Mouse (Mus musculus): ENCODE data around the gene Zpbp. TPM values are rescaled to one million over a fixed set of nuclear protein-coding genes. Genes with fewer than 3 reads are reported as not detected.
A peak's percentile ranks its signal among the peaks of the same experiment; 100 is the strongest.

Zpbp gene
- total RNA-seq (2021), result under 1 TPM; 0.17 to 0.21 TPM
- polyA plus RNA-seq (2012; rRNA removed), result 0.11 and 0.25 TPM in 2 replicates
- long read RNA-seq, result 0 reads

GRCm38 (mm10) chr11:11461635-11462560 is at the start of gene Zpbp, which contains the start of gene Spata48:
Gene Zpbp, minus strand, starts transcription at chr11:11462408.
Gene Spata48, plus strand, starts transcription at chr11:11462094.
- DNase-seq, result peak; percentile 90

GRCm38 (mm10) chr11:11509413-11509812 is 47.2 kb upstream of the Zpbp start:
- DNase-seq, result no peak

GRCm38 (mm10) chr11:11506187-11506586 is 44.0 kb upstream of the Zpbp start:
- no peak for DNase-seq

- DNase-seq, result no peak
These were observed 37.7 kb upstream of the Zpbp start for GRCm38 (mm10) chr11:11499944-11500343.

DNA sequence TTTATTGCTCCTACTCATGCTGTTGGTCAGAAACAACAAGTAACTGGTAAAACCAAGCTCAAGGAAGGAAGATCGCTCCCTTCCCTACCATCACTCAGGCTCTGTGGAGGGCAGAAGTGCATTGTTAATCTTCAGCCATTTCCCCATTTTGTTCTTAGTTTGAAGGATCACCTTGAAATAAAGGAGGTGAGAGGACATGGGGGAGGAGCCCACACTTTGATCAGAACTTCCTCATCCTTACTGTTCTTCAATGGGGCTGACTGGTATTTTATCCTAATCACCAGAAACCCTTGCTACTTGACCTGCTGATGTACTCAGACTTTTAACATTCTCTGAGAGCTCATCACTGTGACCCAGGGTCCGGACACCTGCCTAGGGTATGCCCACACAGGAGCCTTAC is 33.5 kb upstream of the Zpbp start:
- no peak for DNase-seq

DNA sequence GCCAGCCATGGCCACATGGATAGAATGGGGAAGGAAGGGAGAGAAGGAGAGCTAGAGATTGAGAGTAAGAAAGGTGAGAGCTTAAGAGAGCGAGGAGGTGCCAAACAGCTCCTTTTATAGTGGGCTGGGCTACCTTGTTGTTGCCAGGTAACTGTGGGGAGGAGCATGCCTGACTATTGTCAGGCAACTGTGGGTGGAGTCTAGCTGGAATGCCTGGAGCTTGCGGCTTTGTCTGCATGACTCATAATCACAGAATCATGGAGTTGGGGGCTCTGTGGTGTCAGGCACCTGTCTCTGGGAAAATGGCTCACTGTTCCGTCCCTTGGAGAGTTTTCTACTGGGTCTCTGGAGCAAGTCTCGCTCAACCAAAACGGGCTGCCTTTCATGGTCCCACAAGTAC is 29.8 kb upstream of the Zpbp start:
- DNase-seq, result no peak

- no peak for DNase-seq
These were observed 22.2 kb upstream of the Zpbp start for GRCm38 (mm10) chr11:11484378-11484777.

DNA sequence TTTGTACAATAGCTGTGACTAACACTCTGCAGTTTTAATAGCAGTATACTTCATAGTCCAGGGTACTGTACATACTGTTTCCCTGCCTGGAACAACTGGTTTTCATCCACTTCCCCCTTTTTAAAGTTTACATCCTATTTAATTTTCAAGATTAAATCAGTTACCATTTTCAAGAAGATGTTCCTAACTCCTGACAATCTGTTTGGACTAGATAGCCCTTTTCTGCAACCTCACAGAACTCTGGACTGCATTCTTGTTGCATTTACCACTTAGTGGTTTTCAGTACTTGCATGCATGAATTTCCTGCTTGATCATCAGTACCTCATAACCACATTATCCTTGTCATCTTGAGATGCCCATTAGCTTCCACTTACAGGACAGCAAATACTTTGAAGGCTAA is 6.7 kb upstream of the Zpbp start:
- no peak for DNase-seq

GRCm38 (mm10) chr11:11462561-11462890 is 318 bp upstream of the Zpbp start:
- no peak for DNase-seq

- DNase-seq, result peak; percentile 2
These were observed 7.2 kb downstream of the Zpbp start for GRCm38 (mm10) chr11:11455037-11455436.

DNA sequence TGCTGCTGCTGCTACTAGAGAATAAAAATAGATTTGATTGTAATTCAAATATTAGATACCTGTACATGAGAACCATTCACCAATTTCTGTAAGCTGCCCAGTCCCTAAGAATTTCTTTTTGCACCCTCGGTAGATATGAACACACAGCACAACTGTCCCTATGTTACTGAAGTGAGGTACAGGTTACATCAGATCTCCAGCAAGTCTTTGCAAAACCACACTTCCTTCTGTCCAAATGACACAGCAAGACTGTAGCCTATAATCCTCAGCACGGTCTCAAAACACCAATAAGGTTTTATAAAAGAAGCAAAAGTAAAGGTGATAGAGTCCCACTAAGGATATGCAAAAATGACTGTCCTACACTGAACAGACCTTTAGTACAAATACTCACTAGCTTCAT is 44.9 kb downstream of the Zpbp start:
- DNase-seq, result no peak

- DNase-seq, result no peak
These were observed 48.0 kb downstream of the Zpbp start for GRCm38 (mm10) chr11:11414188-11414587.

GRCm38 (mm10) chr11:11394686-11395085 is 67.5 kb downstream of the Zpbp start:
- DNase-seq, result no peak

DNA sequence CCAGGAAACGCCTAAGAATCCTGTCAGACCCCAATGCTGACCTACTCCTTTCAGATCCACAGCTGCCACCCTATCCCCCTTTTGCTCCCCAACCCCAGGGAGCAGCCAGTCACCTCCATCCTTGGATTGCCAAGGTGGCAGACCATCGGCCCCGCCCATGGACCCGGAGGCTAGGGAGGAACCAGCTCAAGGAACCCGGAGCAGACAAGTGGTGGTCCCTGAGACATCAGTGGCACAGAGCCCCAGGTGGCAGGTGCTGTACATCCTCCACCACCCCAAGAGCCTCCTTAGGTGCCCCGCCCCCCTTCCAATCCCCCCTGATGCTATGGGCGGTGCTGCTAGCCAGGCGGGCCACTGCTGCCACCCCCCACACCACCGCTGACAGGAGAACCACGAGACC is 69.0 kb downstream of the Zpbp start:
- no peak for DNase-seq

- no peak for DNase-seq
These were observed 90.9 kb downstream of the Zpbp start for GRCm38 (mm10) chr11:11371305-11371704.

DNA sequence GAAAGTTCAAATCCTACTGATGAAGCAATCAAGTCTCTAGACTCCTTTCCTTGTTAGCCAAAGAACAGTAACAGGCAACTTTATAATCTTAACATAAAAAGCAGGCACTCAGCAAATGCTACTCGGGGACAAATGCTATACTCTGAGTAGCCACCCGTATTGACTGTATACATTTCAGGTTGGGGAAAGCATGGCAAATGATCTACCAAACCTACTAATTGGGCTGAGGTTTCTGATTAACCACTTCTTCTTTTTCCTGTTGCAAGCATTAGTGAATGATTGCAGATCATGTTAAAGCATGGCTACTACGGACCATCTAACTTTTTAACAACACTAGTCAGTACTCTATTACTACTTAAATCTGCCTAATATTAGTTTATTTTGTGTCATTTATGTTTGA is 178.7 kb downstream of the Zpbp start:
- DNase-seq, result no peak

DNA sequence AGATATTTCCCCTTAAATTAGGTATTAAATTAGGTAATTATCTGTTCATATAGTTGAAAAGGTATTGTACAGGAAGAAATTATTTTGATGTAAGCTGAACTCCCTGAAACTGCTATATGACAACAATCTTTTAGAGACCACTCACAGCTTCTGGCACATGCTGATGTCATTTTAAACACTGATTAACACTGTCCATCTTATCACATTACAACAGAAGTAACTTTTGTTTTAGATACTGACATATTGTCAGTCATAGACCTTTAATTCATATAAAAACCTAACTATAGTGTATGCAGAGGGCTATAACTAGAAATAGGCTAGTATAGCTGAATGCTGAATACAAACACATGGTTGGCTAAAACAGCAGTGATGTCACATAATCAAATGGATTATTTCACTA is 182.1 kb downstream of the Zpbp start:
- no peak for DNase-seq

GRCm38 (mm10) chr11:11257348-11257747 is 204.9 kb downstream of the Zpbp start:
- DNase-seq, result peak; percentile 7

- DNase-seq, result no peak
These were observed 219.4 kb downstream of the Zpbp start for GRCm38 (mm10) chr11:11242694-11243377.

GRCm38 (mm10) chr11:11239346-11239745 is 222.9 kb downstream of the Zpbp start:
- no peak for DNase-seq

Measured in adrenal gland, adult 2 months (tissue).